Mouse (Mus musculus) ES-Bruce4 (cell line): Measurements from ENCODE around the gene Msh2.

Experiments
- CTCF ChIP-seq: IDR thresholded peaks from one replicate; pipeline ENCODE4 v1.8.1; 2011; ENCODE audit warnings: low read depth, low read length
- EP300 ChIP-seq: IDR thresholded peaks from 2 replicates; pipeline ENCODE4 v1.6.1; 2011; ENCODE audit warnings: low read depth, low read length; ENCODE audit not compliant: insufficient read depth

GRCm38 (mm10) chr17:87731962-87732361 lies 59.8 kb downstream of the Msh2 start:
- TF ChIP-seq EP300 (no peak), CTCF (no peak)
